Mouse (Mus musculus) brain, embryonic 14.5 days (tissue): ENCODE results near the gene Gm6882. TPM values are rescaled to one million over a fixed set of nuclear protein-coding genes. Genes with fewer than 3 reads are reported as not detected.
"Not testable (repeated sequence)": the region's sequence is repeated elsewhere in the genome, so short reads cannot be mapped to it uniquely, and the experiment has no call there.

ENCODE experiments used
- DNase-seq: peaks from one replicate; pipeline ENCODE4 v3.0.0-alpha.2; 2011; ENCODE audit warnings: low read depth
- polyA plus RNA-seq: library from polyadenylated mRNA; depleted of rRNA; stranded (reverse); fragments of >200 nt; gene quantifications from 2 replicates; pipeline ENCODE4 v1.2.3, GENCODE M21; 2012; rRNA removed

Gene Gm6882
- not detected in 2 replicates for polyA plus RNA-seq

- not testable (repeated sequence) for DNase-seq
Measured at GRCm38 (mm10) chr7:21432645-21433044, at the start of gene Gm6882. Gm6882 (minus strand) TSS chr7:21432745.

Other genes starting within 250 kb of the Gm6882 start
- gene Gm5157, start 242.3 kb downstream of the Gm6882 start, polyA plus RNA-seq, result not detected in 2 replicates
- not detected in 2 replicates for gene Vmn1r124, start 172.1 kb downstream of the Gm6882 start, polyA plus RNA-seq
- not detected in 2 replicates for gene Vmn1r125, start 160.6 kb downstream of the Gm6882 start, polyA plus RNA-seq
- gene Vmn1r126, start 131.3 kb downstream of the Gm6882 start, polyA plus RNA-seq, result not detected in 2 replicates
- not detected in 2 replicates for gene Vmn1r127, start 112.9 kb downstream of the Gm6882 start, polyA plus RNA-seq
- not detected in 2 replicates for gene Vmn1r128, start 83.4 kb downstream of the Gm6882 start, polyA plus RNA-seq
- gene Vmn1r129, start 71.5 kb downstream of the Gm6882 start, polyA plus RNA-seq, result not detected in 2 replicates
- gene Vmn1r130, start 79.0 kb upstream of the Gm6882 start, polyA plus RNA-seq, result not detected in 2 replicates
- not detected in 2 replicates for gene Vmn1r131, start 113.3 kb upstream of the Gm6882 start, polyA plus RNA-seq
- not detected in 2 replicates for gene Vmn1r132, start 181.3 kb upstream of the Gm6882 start, polyA plus RNA-seq